Mouse (Mus musculus): ENCODE data around the gene E030018B13Rik. TPM values are rescaled to one million over a fixed set of nuclear protein-coding genes. Genes with fewer than 3 reads are reported as not detected.
A peak's percentile ranks its signal among the peaks of the same experiment; 100 is the strongest.

E030018B13Rik gene
- polyA plus RNA-seq, 1 experiment from 2014 or later, result 0.25 TPM

GRCm38 (mm10) chr7:63934530-63934929 lies 17.9 kb downstream of the E030018B13Rik start:
- no peak overlapping the region for H3K27ac ChIP-seq (ENCODE audit: low read length)
- WGBS, result 72% methylated on average over 1 of the region's 1 CpGs
- no peaks in the 10 kb centered on the region for H3K27me3 ChIP-seq (ENCODE audit: control insufficient read depth, insufficient read depth, low read length)
- H3K4me1 ChIP-seq (ENCODE audit: control insufficient read depth, insufficient read depth, low read length), result peaks cover 9% of the 10 kb centered on the region
- no peaks in the 10 kb centered on the region for H3K36me3 ChIP-seq (ENCODE audit: control insufficient read depth, insufficient read depth, low read length)
- no peak overlapping the region for H3K4me3 ChIP-seq (ENCODE audit: low read depth, low read length)
- no peak overlapping the region for H3K4me2 ChIP-seq (replicated peaks; ENCODE audit: low read depth, low read length)
- H3K9me3 ChIP-seq (ENCODE audit: control insufficient read depth, low read depth, low read length), result no peaks in the 10 kb centered on the region
- ATAC-seq (ENCODE audit: insufficient number of reproducible peaks, insufficient read depth, low FRiP score, low read depth), result no peak
- H3K9ac ChIP-seq (replicated peaks; ENCODE audit: low read depth, low read length), result no peak overlapping the region

- Histone ChIP-seq H3K27ac (ENCODE audit: low read length) (no peak overlapping the region), H3K9me3 (ENCODE audit: control insufficient read depth, low read depth, low read length) (no peaks in the 10 kb centered on the region), H3K27me3 (ENCODE audit: control insufficient read depth, insufficient read depth, low read length) (no peaks in the 10 kb centered on the region), H3K36me3 (ENCODE audit: control insufficient read depth, insufficient read depth, low read length) (no peaks in the 10 kb centered on the region), H3K4me3 (ENCODE audit: low read depth, low read length) (peak overlapping the region; percentile 73), H3K4me1 (ENCODE audit: control insufficient read depth, insufficient read depth, low read length) (peaks cover 9% of the 10 kb centered on the region), H3K9ac (replicated peaks; ENCODE audit: low read depth, low read length) (no peak overlapping the region), H3K4me2 (replicated peaks; ENCODE audit: low read depth, low read length) (peak overlapping the region; percentile 94)
- ATAC-seq (ENCODE audit: insufficient number of reproducible peaks, insufficient read depth, low FRiP score, low read depth), result no peak
- WGBS, result 26% methylated on average over 8 of the region's 8 CpGs
Observed at GRCm38 (mm10) chr7:63935809-63936187, 19.1 kb downstream of the E030018B13Rik start.

DNA sequence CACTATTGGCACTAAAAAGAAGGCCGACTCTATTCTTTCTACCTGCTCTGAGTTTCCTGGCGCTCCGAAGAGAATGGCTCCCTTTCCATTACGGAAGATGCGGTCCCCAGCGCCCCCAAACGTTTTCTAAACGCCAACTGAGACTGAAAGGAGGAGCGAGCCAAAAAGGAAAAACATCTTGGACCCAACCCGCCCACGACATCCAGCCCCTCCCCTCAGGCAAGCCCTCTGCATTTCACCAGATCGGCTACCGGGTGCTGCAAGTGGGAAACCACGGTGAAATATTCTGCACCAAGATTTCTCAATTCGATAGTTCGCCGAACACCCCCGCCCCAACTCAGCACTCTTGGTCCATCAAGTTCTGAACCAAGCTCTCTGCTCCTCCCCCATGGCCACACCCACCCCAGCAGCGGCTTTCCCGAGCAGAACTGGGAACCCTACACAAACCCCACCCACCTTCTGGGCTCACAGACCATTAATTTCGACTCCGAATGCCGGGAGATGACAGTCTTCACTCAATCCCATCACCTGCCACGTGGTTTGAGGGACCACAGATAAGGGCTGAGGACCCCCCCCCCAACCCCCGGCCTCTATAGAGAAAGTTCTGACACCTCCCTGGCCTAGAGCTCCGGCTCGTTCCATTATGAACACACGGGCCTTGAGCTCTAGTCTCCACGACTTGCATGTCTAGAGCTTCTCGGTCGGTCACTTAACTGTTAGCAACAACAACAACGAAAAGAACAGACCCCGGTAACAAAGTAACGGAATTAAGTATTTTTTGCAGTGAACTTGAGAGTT lies 19.7 kb downstream of the E030018B13Rik start:
- Histone ChIP-seq H3K4me3 (ENCODE audit: low read depth, low read length) (peak overlapping the region; percentile 73), H3K9ac (replicated peaks; ENCODE audit: low read depth, low read length) (peak overlapping the region; percentile 79), H3K9me3 (ENCODE audit: control insufficient read depth, low read depth, low read length) (no peaks in the 10 kb centered on the region), H3K27ac (ENCODE audit: low read length) (peak overlapping the region; percentile 90; the same call in 1 of the 2 replicates), H3K36me3 (ENCODE audit: control insufficient read depth, insufficient read depth, low read length) (no peaks in the 10 kb centered on the region), H3K4me2 (replicated peaks; ENCODE audit: low read depth, low read length) (peak overlapping the region; percentile 94), H3K27me3 (ENCODE audit: control insufficient read depth, insufficient read depth, low read length) (no peaks in the 10 kb centered on the region), H3K4me1 (ENCODE audit: control insufficient read depth, insufficient read depth, low read length) (peaks cover 9% of the 10 kb centered on the region)
- ATAC-seq (ENCODE audit: insufficient number of reproducible peaks, insufficient read depth, low FRiP score, low read depth), result no peak
- WGBS, result under 1% methylated on average over 34 of the region's 34 CpGs

GRCm38 (mm10) chr7:63936986-63937235 lies 20.3 kb downstream of the E030018B13Rik start:
- WGBS, result 1% methylated on average over 11 of the region's 11 CpGs
- H3K4me1 ChIP-seq (ENCODE audit: control insufficient read depth, insufficient read depth, low read length), result peaks cover 9% of the 10 kb centered on the region
- peak overlapping the region; percentile 94 for H3K4me2 ChIP-seq (replicated peaks; ENCODE audit: low read depth, low read length)
- peak overlapping the region; percentile 73 for H3K4me3 ChIP-seq (ENCODE audit: low read depth, low read length)
- no peak for ATAC-seq (ENCODE audit: insufficient number of reproducible peaks, insufficient read depth, low FRiP score, low read depth)
- no peaks in the 10 kb centered on the region for H3K27me3 ChIP-seq (ENCODE audit: control insufficient read depth, insufficient read depth, low read length)
- peak overlapping the region; percentile 79 for H3K9ac ChIP-seq (replicated peaks; ENCODE audit: low read depth, low read length)
- H3K36me3 ChIP-seq (ENCODE audit: control insufficient read depth, insufficient read depth, low read length), result no peaks in the 10 kb centered on the region
- peak overlapping the region; percentile 90; the same call in 1 of the 2 replicates for H3K27ac ChIP-seq (ENCODE audit: low read length)
- H3K9me3 ChIP-seq (ENCODE audit: control insufficient read depth, low read depth, low read length), result no peaks in the 10 kb centered on the region

DNA sequence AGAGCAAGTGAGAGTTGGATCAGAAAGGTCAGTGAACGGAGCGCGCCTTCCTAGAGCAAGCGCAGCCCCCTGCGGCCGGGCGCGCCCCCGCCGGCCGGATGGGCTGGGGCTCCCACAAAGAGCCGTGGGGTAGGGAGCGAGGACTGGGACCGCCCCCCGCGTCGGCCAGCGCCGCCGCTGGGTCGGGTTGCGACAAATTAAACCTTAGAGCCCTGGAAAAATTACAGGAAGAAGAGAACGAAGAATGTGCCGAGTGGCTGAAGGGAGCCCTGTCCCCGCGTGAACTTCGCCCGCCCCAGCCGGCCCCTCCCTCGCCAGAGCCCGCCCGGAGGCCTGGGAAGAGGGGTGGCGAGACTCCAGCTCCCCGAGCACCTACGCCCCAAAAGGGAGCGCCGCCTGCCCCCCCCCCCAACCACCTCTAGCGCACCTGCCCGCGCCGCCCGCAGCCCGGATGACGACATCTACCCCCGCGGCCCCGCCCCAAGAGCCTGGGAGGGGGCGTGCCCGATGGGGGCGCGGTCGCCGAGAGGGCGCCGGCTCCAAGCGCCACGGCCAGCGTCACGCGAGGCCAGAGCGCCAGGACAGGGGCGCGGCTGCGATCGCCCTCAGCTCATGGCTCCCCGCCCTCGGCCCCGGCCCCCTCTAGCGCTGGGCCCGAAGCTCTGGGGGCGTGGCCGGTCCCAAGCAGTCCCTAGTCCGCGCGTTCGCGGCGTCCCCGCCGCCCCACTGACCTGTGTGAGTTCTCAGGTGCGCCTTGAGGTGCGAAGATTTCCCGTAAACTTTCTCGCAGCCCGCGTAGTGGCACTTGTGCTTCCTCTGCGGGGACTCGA lies 20.8 kb downstream of the E030018B13Rik start:
- peak; percentile 40 for ATAC-seq (ENCODE audit: insufficient number of reproducible peaks, insufficient read depth, low FRiP score, low read depth)
- Histone ChIP-seq H3K9ac (replicated peaks; ENCODE audit: low read depth, low read length) (peak overlapping the region; percentile 79), H3K4me3 (ENCODE audit: low read depth, low read length) (peak overlapping the region; percentile 73), H3K9me3 (ENCODE audit: control insufficient read depth, low read depth, low read length) (no peaks in the 10 kb centered on the region), H3K27me3 (ENCODE audit: control insufficient read depth, insufficient read depth, low read length) (no peaks in the 10 kb centered on the region), H3K27ac (ENCODE audit: low read length) (peak overlapping the region; percentile 90), H3K36me3 (ENCODE audit: control insufficient read depth, insufficient read depth, low read length) (no peaks in the 10 kb centered on the region), H3K4me2 (replicated peaks; ENCODE audit: low read depth, low read length) (peak overlapping the region; percentile 94), H3K4me1 (ENCODE audit: control insufficient read depth, insufficient read depth, low read length) (peaks cover 9% of the 10 kb centered on the region)
- under 1% methylated on average over 64 of the region's 88 CpGs for WGBS

DNA sequence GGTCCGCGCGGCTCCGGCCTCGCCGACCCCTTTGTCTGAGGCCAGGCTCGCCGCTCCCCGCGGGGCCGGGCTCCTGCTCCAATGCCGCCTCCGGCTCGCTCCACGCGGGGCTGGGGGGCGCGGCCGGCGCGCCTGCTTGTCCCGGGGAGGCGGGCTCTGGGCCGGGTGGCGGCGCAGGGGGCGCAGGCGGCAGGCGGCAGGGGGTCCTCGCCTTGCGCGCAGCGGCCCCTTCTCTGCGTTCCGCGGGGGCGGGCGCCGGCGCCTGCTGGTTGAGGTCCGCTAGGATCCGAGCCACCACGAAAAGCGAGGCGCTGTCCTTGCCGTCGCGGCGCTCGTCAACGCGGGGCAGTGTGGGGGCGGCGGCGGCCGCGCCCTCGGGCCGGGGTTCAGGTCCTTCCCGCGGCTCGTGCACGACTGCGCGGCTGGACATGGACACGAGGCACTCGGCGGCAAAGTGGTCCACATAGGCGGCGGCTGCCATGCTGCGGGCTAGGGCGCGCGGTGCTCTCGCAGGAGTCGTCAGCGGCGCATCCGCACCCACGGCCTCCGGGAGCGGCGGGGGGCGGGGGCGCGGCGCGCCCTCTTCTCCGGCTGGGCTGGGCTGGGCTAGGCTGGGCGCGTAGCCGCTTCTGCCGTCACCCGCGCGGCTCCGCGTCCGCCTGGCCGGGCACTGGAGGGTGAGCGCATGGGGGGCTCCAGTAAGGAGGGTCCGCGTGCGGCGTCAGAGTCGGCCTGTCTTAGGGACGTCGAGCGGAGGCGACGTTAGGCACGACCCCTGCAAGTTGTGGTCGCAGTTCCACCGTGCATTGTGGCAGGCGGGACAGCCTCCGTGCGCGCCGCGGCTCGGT lies 21.6 kb downstream of the E030018B13Rik start:
- ATAC-seq (ENCODE audit: insufficient number of reproducible peaks, insufficient read depth, low FRiP score, low read depth), result peak; percentile 47
- 1% methylated on average over 98 of the region's 121 CpGs for WGBS

DNA sequence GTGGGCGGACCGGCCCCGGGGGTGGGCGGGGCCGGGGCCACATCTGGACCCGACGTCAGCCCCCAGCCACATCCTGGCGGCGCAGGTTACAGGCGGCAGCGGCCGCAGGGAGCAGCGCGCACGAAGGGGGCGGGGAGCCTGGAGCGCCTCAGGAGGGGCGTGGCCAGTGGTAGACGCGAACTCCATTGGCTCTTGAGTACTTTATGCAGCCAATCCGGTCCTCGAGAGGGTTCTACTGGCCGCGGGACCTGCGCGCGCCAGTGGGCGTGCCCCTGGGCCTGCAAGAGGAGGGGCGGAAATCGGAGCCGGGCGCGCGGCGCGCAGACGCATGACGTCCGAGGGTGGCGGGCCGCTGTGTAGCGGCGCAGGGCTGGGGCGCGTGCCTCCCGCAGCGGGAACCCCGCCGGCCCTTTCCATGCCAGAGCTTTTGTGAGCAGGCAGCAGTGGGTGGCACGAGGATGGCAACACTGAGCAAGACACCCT lies 22.3 kb downstream of the E030018B13Rik start, which contains the start of gene Klf13:
TSS of gene Klf13 (minus strand) at position 2 of the 483 bp plus-strand sequence.
- peak within 1 kb of the TSS; percentile 90 for H3K27ac ChIP-seq (ENCODE audit: low read length)
- WGBS, result under 1% methylated on average over 50 of the region's 50 CpGs
- no peaks in the 10 kb centered on the region for H3K36me3 ChIP-seq (ENCODE audit: control insufficient read depth, insufficient read depth, low read length)
- no peaks in the 10 kb centered on the region for H3K9me3 ChIP-seq (ENCODE audit: control insufficient read depth, low read depth, low read length)
- peaks cover 9% of the 10 kb centered on the region for H3K4me1 ChIP-seq (ENCODE audit: control insufficient read depth, insufficient read depth, low read length)
- H3K9ac ChIP-seq (replicated peaks; ENCODE audit: low read depth, low read length), result peak within 1 kb of the TSS; percentile 79
- H3K4me3 ChIP-seq (ENCODE audit: low read depth, low read length), result peak within 1 kb of the TSS; percentile 73
- ATAC-seq (ENCODE audit: insufficient number of reproducible peaks, insufficient read depth, low FRiP score, low read depth), result peak; percentile 91
- peak within 1 kb of the TSS; percentile 94 for H3K4me2 ChIP-seq (replicated peaks; ENCODE audit: low read depth, low read length)
- no peaks in the 10 kb centered on the region for H3K27me3 ChIP-seq (ENCODE audit: control insufficient read depth, insufficient read depth, low read length)

More for the DNA sequence above, 21.6 kb downstream of the E030018B13Rik start:
- Histone ChIP-seq H3K27ac (ENCODE audit: low read length) (peak overlapping the region; percentile 90), H3K27me3 (ENCODE audit: control insufficient read depth, insufficient read depth, low read length) (no peaks in the 10 kb centered on the region), H3K36me3 (ENCODE audit: control insufficient read depth, insufficient read depth, low read length) (no peaks in the 10 kb centered on the region), H3K4me1 (ENCODE audit: control insufficient read depth, insufficient read depth, low read length) (peaks cover 9% of the 10 kb centered on the region), H3K4me2 (replicated peaks; ENCODE audit: low read depth, low read length) (peak overlapping the region; percentile 94), H3K9ac (replicated peaks; ENCODE audit: low read depth, low read length) (peak overlapping the region; percentile 79), H3K4me3 (ENCODE audit: low read depth, low read length) (peak overlapping the region; percentile 73), H3K9me3 (ENCODE audit: control insufficient read depth, low read depth, low read length) (no peaks in the 10 kb centered on the region)

Data from stomach, embryonic 14.5 days (tissue).